In the genomic region with DNA sequence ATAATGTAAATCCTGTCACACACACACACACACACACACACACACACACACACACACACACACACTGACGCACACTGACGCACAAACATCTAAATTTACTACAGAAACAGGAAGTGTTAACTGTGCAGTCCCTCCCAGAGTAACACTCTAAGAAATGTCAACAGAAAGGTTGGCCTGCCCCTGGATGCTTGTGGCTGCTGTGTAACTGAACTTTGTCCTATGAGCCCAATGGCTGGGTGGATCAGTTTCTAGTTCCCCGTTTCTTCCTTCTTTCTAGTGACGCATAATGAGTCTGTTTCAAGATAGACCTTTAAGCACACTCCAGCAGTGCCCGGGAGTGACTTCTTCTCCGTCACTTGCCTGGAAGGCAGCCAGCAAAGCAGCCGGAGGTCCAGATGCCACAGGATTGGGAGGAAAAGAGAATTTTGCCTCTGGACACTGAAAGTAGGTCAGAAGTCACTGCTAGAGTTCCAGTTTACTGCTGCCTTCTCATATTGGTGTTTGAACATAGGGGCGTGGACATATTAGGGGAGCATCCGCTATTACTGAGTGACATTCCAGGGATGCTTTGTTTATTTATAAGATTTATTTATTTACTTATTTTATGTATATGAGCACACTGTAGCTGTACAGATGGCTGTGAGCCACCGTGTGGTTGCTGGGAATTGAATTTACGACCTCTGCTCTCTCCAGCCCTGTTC, we compare ENCODE assay signal across 1 mouse cellular context.
TF ChIP-seq lines count a peak whose summit lies in the region.

No protein-coding gene starts in this region.

TF ChIP-seq in CH12.LX, 34 proteins besides CTCF, POLR2A, EP300 and RAD21 (continued from another document):
- TF ChIP-seq MAX (IDR thresholded peaks at IDR 0.05; ENCODE audit: low read length) (0 out of 2 replicates have a peak, but pooled peaks have one; percentile 11), MXI1 (IDR thresholded peaks at IDR 0.05; ENCODE audit: low read depth, low read length) (no peak)
